Mouse (Mus musculus) stomach, embryonic 14.5 days (tissue): ENCODE measurements around the gene Pnpla2. TPM values are rescaled to one million over a fixed set of nuclear protein-coding genes. Genes with fewer than 3 reads are reported as not detected.
A peak's percentile ranks its signal among the peaks of the same experiment; 100 is the strongest.

Experiments used
- ATAC-seq: fragments of 200-750 bp; cut with Nextera tagmentation; 2 replicates; pipeline ENCODE4 v1.8.0; 2017; ENCODE audit warnings: low read depth, moderate TSS enrichment; ENCODE audit not compliant: insufficient number of reproducible peaks, insufficient read depth, low FRiP score
- H3K27ac ChIP-seq: fragments of 300-500 bp; sonication (generic); 2 replicates; pipeline ENCODE4 v1.5.1; 2014; ENCODE audit warnings: mild to moderate bottlenecking, low read length, moderate library complexity, mixed read lengths
- H3K27me3 ChIP-seq: fragments of 300-500 bp; sonication (generic); 2 replicates; pipeline ENCODE4 v1.6.1; 2014; ENCODE audit warnings: low read length, control low read depth, mixed read lengths; ENCODE audit not compliant: control insufficient read depth, insufficient read depth
- H3K36me3 ChIP-seq: fragments of 300-500 bp; sonication (generic); 2 replicates; pipeline ENCODE4 v1.6.1; 2014; ENCODE audit warnings: mild to moderate bottlenecking, control low read depth, low read length, moderate library complexity, mixed read lengths; ENCODE audit not compliant: control insufficient read depth, insufficient read depth
- H3K4me1 ChIP-seq: fragments of 300-500 bp; sonication (generic); 2 replicates; pipeline ENCODE4 v1.6.1; 2014; ENCODE audit warnings: low read length, control low read depth, mixed read lengths; ENCODE audit not compliant: control insufficient read depth, insufficient read depth
- H3K4me2 ChIP-seq: fragments of 300-500 bp; sonication (generic); replicated peaks from 2 replicates; pipeline ENCODE4 v1.6.1; 2014; ENCODE audit warnings: low read depth, low read length, control low read depth
- H3K4me3 ChIP-seq: fragments of 300-500 bp; sonication (generic); 2 replicates; pipeline ENCODE4 v1.5.1; 2014; ENCODE audit warnings: low read depth, low read length, control low read depth
- H3K9ac ChIP-seq: fragments of 300-500 bp; sonication (generic); replicated peaks from 2 replicates; pipeline ENCODE4 v1.6.1; 2014; ENCODE audit warnings: low read depth, mild to moderate bottlenecking, control low read depth, low read length, moderate library complexity, mixed read lengths
- H3K9me3 ChIP-seq: fragments of 300-500 bp; sonication (generic); 2 replicates; pipeline ENCODE4 v1.6.1; 2016; ENCODE audit warnings: low read depth, low read length, control low read depth; ENCODE audit not compliant: control insufficient read depth
- whole genome bisulfite sequencing: fragments of 180-500 bp; shearing (Covaris S2); extraction: QIAGEN DNeasy Blood & Tissue Kit; methylation state at CpG from one replicate; pipeline ENCODE4 v1.1.7; 2014; 5-methylcytosine and 5-hydroxymethylcytosine counted together
- polyA plus RNA-seq: library from polyadenylated mRNA; unstranded; fragments of >200 nt; fragmentation: Nextera tagmentation; extraction: Ambion mirVana; gene quantifications from 2 replicates; pipeline ENCODE4 v1.2.1, GENCODE M21; 2014

Gene Pnpla2
- polyA plus RNA-seq, 1 experiment from 2014 or later, result 21.7 TPM

DNA sequence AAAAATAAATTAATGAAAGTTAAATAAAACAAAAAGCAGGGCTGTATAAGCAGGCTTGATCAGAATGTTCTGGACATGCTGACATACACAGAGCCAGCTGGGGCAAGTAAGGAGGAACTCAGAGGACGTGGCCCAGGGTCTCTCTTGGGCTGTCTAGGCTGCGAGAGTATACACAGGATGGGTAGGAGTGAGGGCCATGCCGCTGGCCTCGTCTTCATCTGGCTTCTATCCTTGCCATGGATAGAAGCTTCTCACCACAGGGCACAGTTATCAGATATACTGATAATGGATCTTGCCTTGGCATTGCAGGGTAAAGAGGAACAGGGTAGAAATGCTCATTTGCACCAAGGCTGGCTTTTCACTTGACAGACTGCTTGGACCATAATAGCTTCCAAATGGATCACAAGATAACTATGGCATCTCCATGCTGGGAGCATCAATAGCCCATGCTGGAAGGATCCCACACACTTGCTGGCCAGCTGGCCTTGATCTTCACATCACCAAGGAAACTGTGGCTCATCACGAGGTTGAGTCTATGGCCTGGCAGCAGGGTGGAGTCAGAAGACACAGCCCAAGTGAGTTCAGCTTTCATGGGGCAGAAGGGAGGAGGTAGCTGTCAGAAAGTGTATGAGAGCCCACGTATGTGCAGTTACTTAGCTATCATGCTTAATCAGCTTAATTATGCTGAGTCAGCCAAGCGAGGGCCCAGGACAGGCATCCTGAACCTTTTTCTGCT, 47.0 kb downstream of the Pnpla2 start:
- no peaks in the 10 kb centered on the region for H3K27me3 ChIP-seq
- 88% methylated on average over 7 of the region's 7 CpGs for WGBS
- no peak overlapping the region for H3K27ac ChIP-seq
- H3K9ac ChIP-seq, result no peak overlapping the region
- no peak overlapping the region for H3K4me2 ChIP-seq
- no peak for ATAC-seq
- H3K4me1 ChIP-seq, result no peaks in the 10 kb centered on the region
- H3K36me3 ChIP-seq, result peaks cover 4% of the 10 kb centered on the region; the same call in 1 of the 2 replicates
- H3K9me3 ChIP-seq, result no peaks in the 10 kb centered on the region
- H3K4me3 ChIP-seq, result no peak overlapping the region

GRCm38 (mm10) chr7:141502556-141502905, 47.5 kb downstream of the Pnpla2 start:
- H3K36me3 ChIP-seq, result peaks cover 4% of the 10 kb centered on the region; the same call in 1 of the 2 replicates
- H3K9me3 ChIP-seq, result no peaks in the 10 kb centered on the region
- H3K4me2 ChIP-seq, result no peak overlapping the region
- no peak overlapping the region for H3K27ac ChIP-seq
- ATAC-seq, result no peak
- no peak overlapping the region for H3K9ac ChIP-seq
- whole genome bisulfite sequencing, result 90% methylated on average over 5 of the region's 5 CpGs
- no peaks in the 10 kb centered on the region for H3K27me3 ChIP-seq
- no peaks in the 10 kb centered on the region for H3K4me1 ChIP-seq
- no peak overlapping the region for H3K4me3 ChIP-seq

DNA sequence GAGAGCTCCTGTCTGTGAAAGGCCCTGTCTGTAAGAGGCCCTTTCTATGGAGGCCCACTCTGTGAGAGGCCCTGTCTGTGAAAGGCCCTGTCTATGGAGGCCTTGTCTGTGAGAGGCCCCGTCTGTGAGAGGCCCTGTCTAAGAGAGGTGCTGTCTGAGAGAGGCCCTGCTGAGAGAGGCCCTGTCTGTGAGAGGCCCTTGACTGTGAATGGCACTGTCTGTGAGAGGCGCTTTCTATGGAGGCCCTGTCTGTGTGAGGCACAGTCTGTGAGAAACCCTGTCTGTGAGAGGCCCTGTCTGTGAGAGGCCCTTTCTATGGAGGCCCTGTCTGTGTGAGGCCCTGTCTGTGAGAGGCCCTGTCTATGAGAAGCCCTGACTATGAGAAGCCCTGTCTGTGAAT, 51.3 kb downstream of the Pnpla2 start:
- no peaks in the 10 kb centered on the region; the same call in 1 of the 2 replicates for H3K36me3 ChIP-seq
- 69% methylated on average over 2 of the region's 2 CpGs for WGBS
- no peaks in the 10 kb centered on the region for H3K27me3 ChIP-seq
- H3K4me1 ChIP-seq, result no peaks in the 10 kb centered on the region
- no peak overlapping the region for H3K9ac ChIP-seq
- no peak overlapping the region for H3K4me2 ChIP-seq
- H3K9me3 ChIP-seq, result no peaks in the 10 kb centered on the region
- no peak overlapping the region for H3K27ac ChIP-seq
- H3K4me3 ChIP-seq, result no peak overlapping the region
- no peak for ATAC-seq

GRCm38 (mm10) chr7:141508160-141508559, 53.2 kb downstream of the Pnpla2 start:
- H3K9ac ChIP-seq, result no peak overlapping the region
- no peaks in the 10 kb centered on the region; the same call in 1 of the 2 replicates for H3K36me3 ChIP-seq
- ATAC-seq, result 0 out of 2 replicates have a peak, but pooled peaks have one; percentile 37
- H3K27me3 ChIP-seq, result no peaks in the 10 kb centered on the region
- no peak overlapping the region for H3K27ac ChIP-seq
- no peaks in the 10 kb centered on the region for H3K9me3 ChIP-seq
- H3K4me3 ChIP-seq, result no peak overlapping the region
- H3K4me2 ChIP-seq, result no peak overlapping the region
- H3K4me1 ChIP-seq, result no peaks in the 10 kb centered on the region

DNA sequence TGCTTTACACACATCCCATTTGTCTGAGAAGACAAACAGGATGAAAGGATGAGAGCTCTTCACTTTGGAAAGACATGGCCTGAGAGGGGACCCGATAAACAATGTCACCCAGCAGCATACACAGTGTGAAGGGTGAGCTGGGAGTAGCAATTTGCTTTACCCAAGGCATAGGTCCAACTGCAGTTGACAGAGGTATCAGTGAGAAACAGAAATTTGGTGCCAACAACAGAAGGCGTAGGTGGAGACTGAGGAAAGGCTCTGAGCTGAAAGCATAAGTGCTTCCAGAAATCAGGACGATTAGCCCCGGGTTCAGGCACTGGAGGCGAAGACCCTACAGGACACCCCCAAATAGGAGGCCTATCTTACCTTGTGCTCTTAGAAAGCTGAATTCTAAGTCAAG, 55.2 kb downstream of the Pnpla2 start:
- Histone ChIP-seq H3K9ac (no peak overlapping the region), H3K27ac (no peak overlapping the region), H3K4me2 (no peak overlapping the region), H3K4me1 (no peaks in the 10 kb centered on the region), H3K27me3 (no peaks in the 10 kb centered on the region), H3K4me3 (no peak overlapping the region), H3K36me3 (no peaks in the 10 kb centered on the region; the same call in 1 of the 2 replicates), H3K9me3 (no peaks in the 10 kb centered on the region)
- no peak for ATAC-seq
- 88% methylated on average over 5 of the region's 5 CpGs for WGBS

Other genes starting within 250 kb of the Pnpla2 start
- 1.7 and 2.3 TPM in 2 replicates for gene Lmntd2, start 241.1 kb upstream of the Pnpla2 start, polyA plus RNA-seq
- gene Rassf7, start 239.3 kb upstream of the Pnpla2 start, polyA plus RNA-seq, result 57.2 and 59.2 TPM in 2 replicates
- 69.0 and 72.1 TPM in 2 replicates for gene Phrf1, start 226.4 kb upstream of the Pnpla2 start, polyA plus RNA-seq
- gene Irf7, start 188.7 kb upstream of the Pnpla2 start, polyA plus RNA-seq, result 1.4 and 1.6 TPM in 2 replicates
- 1.6 and 1.7 TPM in 2 replicates for gene Cdhr5, start 178.4 kb upstream of the Pnpla2 start, polyA plus RNA-seq
- 9.1 and 10.5 TPM in 2 replicates for gene Sct, start 176.1 kb upstream of the Pnpla2 start, polyA plus RNA-seq
- gene Drd4, start 163.2 kb upstream of the Pnpla2 start, polyA plus RNA-seq, result 0.20 and 0.35 TPM in 2 replicates
- gene Deaf1, start 127.5 kb upstream of the Pnpla2 start, polyA plus RNA-seq, result 80.2 and 82.9 TPM in 2 replicates
- 30.8 and 32.4 TPM in 2 replicates for gene Tmem80, start 127.5 kb upstream of the Pnpla2 start, polyA plus RNA-seq
- 28.1 and 30.6 TPM in 2 replicates for gene Eps8l2, start 116.3 kb upstream of the Pnpla2 start, polyA plus RNA-seq
- gene Taldo1, start 63.0 kb upstream of the Pnpla2 start, polyA plus RNA-seq, result 252 and 262 TPM in 2 replicates
- gene Gatd1, start 41.1 kb upstream of the Pnpla2 start, polyA plus RNA-seq, result 57.8 and 61.4 TPM in 2 replicates
- gene Cend1, start 25.7 kb upstream of the Pnpla2 start, polyA plus RNA-seq, result 1.8 and 1.9 TPM in 2 replicates
- gene Slc25a22, start 17.3 kb upstream of the Pnpla2 start, polyA plus RNA-seq, result 31.5 and 34.0 TPM in 2 replicates
- 8.5 and 10.1 TPM in 2 replicates for gene Pidd1, start 11.2 kb upstream of the Pnpla2 start, polyA plus RNA-seq
- 1,504 and 1,535 TPM in 2 replicates for gene Rplp2, start 7.8 kb upstream of the Pnpla2 start, polyA plus RNA-seq
- gene Cracr2b, start 5.9 kb downstream of the Pnpla2 start, polyA plus RNA-seq, result 15.5 and 20.2 TPM in 2 replicates
- gene Cd151, start 12.2 kb downstream of the Pnpla2 start, polyA plus RNA-seq, result 87.0 and 94.0 TPM in 2 replicates
- 65.1 and 72.3 TPM in 2 replicates for gene Polr2l, start 19.9 kb downstream of the Pnpla2 start, polyA plus RNA-seq
- 72.1 and 76.7 TPM in 2 replicates for gene Tspan4, start 20.0 kb downstream of the Pnpla2 start, polyA plus RNA-seq
- 37.4 and 38.3 TPM in 2 replicates for gene Chid1, start 84.7 kb downstream of the Pnpla2 start, polyA plus RNA-seq
- 70.4 and 71.8 TPM in 2 replicates for gene Ap2a2, start 107.0 kb downstream of the Pnpla2 start, polyA plus RNA-seq
- gene Muc6, start 200.1 kb downstream of the Pnpla2 start, polyA plus RNA-seq, result 1.2 and 1.6 TPM in 2 replicates
- 0.45 and 0.57 TPM in 2 replicates for gene Muc2, start 235.1 kb downstream of the Pnpla2 start, polyA plus RNA-seq